Mouse (Mus musculus) limb, embryonic 10.5 days (tissue): ENCODE measurements at regions not wholly inside any gene's neighbourhood (a gene's known extent, or its start where the extent isn't known, plus 50 kb on each side); places are given as distances from the start of the nearest gene placed in this dataset.

ENCODE experiments used
- DNase-seq: peaks from one replicate; pipeline ENCODE4 v3.0.0-alpha.2; 2017; ENCODE audit warnings: low spot score
- H3K27ac ChIP-seq: fragments of 300-500 bp; sonication (generic); 2 replicates; pipeline ENCODE4 v1.5.1; 2016; ENCODE audit warnings: mild to moderate bottlenecking
- H3K27me3 ChIP-seq: fragments of 300-500 bp; sonication (generic); 2 replicates; pipeline ENCODE4 v1.6.1; 2016; ENCODE audit warnings: low read depth, mild to moderate bottlenecking; ENCODE audit not compliant: poor library complexity, severe bottlenecking
- H3K36me3 ChIP-seq: fragments of 300-500 bp; sonication (generic); 2 replicates; pipeline ENCODE4 v1.6.1; 2016; ENCODE audit warnings: mild to moderate bottlenecking, moderate library complexity
- H3K4me1 ChIP-seq: fragments of 300-500 bp; sonication (generic); 2 replicates; pipeline ENCODE4 v1.6.1; 2016
- H3K4me3 ChIP-seq: fragments of 300-500 bp; sonication (generic); 2 replicates; pipeline ENCODE4 v1.5.1; 2016; ENCODE audit warnings: mild to moderate bottlenecking, moderate library complexity
- H3K9me3 ChIP-seq: fragments of 300-500 bp; sonication (generic); replicated peaks from 2 replicates; pipeline ENCODE4 v1.6.1; 2016; ENCODE audit warnings: mild to moderate bottlenecking
- WGBS: fragments of 180-500 bp; shearing (Covaris S2); methylation state at CpG from one replicate; pipeline ENCODE4 v1.1.7; 2016; 5-methylcytosine and 5-hydroxymethylcytosine counted together

GRCm38 (mm10) chr11:71564831-71565230 is 184.9 kb upstream of the Wscd1 start:
- H3K27ac ChIP-seq: no peak overlapping the region

GRCm38 (mm10) chr11:71576801-71577200 is 172.9 kb upstream of the Wscd1 start:
- Histone ChIP-seq H3K27ac (no peak overlapping the region), H3K4me1 (peaks cover 14% of the 10 kb centered on the region), H3K4me3 (no peak overlapping the region), H3K27me3 (no peaks in the 10 kb centered on the region), H3K36me3 (no peaks in the 10 kb centered on the region), H3K9me3 (no peaks in the 10 kb centered on the region)
- no peak for DNase-seq
- WGBS: 80% methylated on average over 5 of the region's 5 CpGs

More at GRCm38 (mm10) chr11:71564831-71565230, 184.9 kb upstream of the Wscd1 start:
- no peaks in the 10 kb centered on the region for H3K27me3 ChIP-seq
- no peaks in the 10 kb centered on the region for H3K9me3 ChIP-seq
- H3K4me1 ChIP-seq: no peaks in the 10 kb centered on the region
- no peak overlapping the region for H3K4me3 ChIP-seq
- H3K36me3 ChIP-seq: no peaks in the 10 kb centered on the region
- no peak for DNase-seq

GRCm38 (mm10) chr11:71581775-71582174 is 167.9 kb upstream of the Wscd1 start:
- H3K9me3 ChIP-seq: no peaks in the 10 kb centered on the region
- 74% methylated on average over 2 of the region's 2 CpGs for WGBS
- H3K4me3 ChIP-seq: no peak overlapping the region
- no peaks in the 10 kb centered on the region for H3K36me3 ChIP-seq
- H3K4me1 ChIP-seq: peaks cover 8% of the 10 kb centered on the region
- no peak overlapping the region for H3K27ac ChIP-seq
- H3K27me3 ChIP-seq: no peaks in the 10 kb centered on the region
- DNase-seq: no peak

GRCm38 (mm10) chr11:71591014-71591413 is 158.7 kb upstream of the Wscd1 start:
- WGBS: 94% methylated on average over 6 of the region's 6 CpGs
- Histone ChIP-seq H3K4me1 (no peaks in the 10 kb centered on the region), H3K36me3 (no peaks in the 10 kb centered on the region), H3K27me3 (no peaks in the 10 kb centered on the region), H3K27ac (no peak overlapping the region), H3K9me3 (no peaks in the 10 kb centered on the region), H3K4me3 (no peak overlapping the region)
- no peak for DNase-seq

GRCm38 (mm10) chr11:71594250-71594847 is 155.4 kb upstream of the Wscd1 start:
- Histone ChIP-seq H3K36me3 (no peaks in the 10 kb centered on the region), H3K27ac (no peak overlapping the region), H3K9me3 (no peaks in the 10 kb centered on the region), H3K4me1 (no peaks in the 10 kb centered on the region), H3K4me3 (no peak overlapping the region), H3K27me3 (no peaks in the 10 kb centered on the region)
- WGBS: 91% methylated on average over 6 of the region's 6 CpGs
- DNase-seq: no peak

GRCm38 (mm10) chr11:71597709-71598108 is 152.0 kb upstream of the Wscd1 start:
- Histone ChIP-seq H3K27me3 (no peaks in the 10 kb centered on the region), H3K9me3 (no peaks in the 10 kb centered on the region)

GRCm38 (mm10) chr11:71610782-71611181 is 138.9 kb upstream of the Wscd1 start:
- no peak overlapping the region for H3K27ac ChIP-seq
- no peaks in the 10 kb centered on the region for H3K9me3 ChIP-seq
- no peaks in the 10 kb centered on the region for H3K27me3 ChIP-seq
- no peak overlapping the region for H3K4me3 ChIP-seq
- no peaks in the 10 kb centered on the region for H3K4me1 ChIP-seq
- DNase-seq: no peak
- 65% methylated on average over 9 of the region's 9 CpGs for WGBS
- no peaks in the 10 kb centered on the region for H3K36me3 ChIP-seq

More at GRCm38 (mm10) chr11:71597709-71598108, 152.0 kb upstream of the Wscd1 start:
- Histone ChIP-seq H3K27ac (no peak overlapping the region), H3K4me1 (no peaks in the 10 kb centered on the region), H3K36me3 (no peaks in the 10 kb centered on the region), H3K4me3 (no peak overlapping the region)
- no peak for DNase-seq
- 100% methylated on average over 1 of the region's 1 CpGs for WGBS

- 85% methylated on average over 5 of the region's 5 CpGs for WGBS
- no peak for DNase-seq
- Histone ChIP-seq H3K27me3 (no peaks in the 10 kb centered on the region), H3K27ac (no peak overlapping the region), H3K4me1 (no peaks in the 10 kb centered on the region), H3K36me3 (no peaks in the 10 kb centered on the region), H3K4me3 (no peak overlapping the region), H3K9me3 (no peaks in the 10 kb centered on the region)
Measured at GRCm38 (mm10) chr11:71615526-71615925, 134.2 kb upstream of the Wscd1 start.

- 80% methylated on average over 5 of the region's 5 CpGs for WGBS
- no peaks in the 10 kb centered on the region for H3K9me3 ChIP-seq
- no peak overlapping the region for H3K27ac ChIP-seq
- no peaks in the 10 kb centered on the region for H3K27me3 ChIP-seq
- no peaks in the 10 kb centered on the region for H3K36me3 ChIP-seq
- H3K4me1 ChIP-seq: no peaks in the 10 kb centered on the region
- H3K4me3 ChIP-seq: no peak overlapping the region
- DNase-seq: no peak
Measured at GRCm38 (mm10) chr11:71625501-71626191, 124.1 kb upstream of the Wscd1 start.

GRCm38 (mm10) chr11:71636111-71636510 is 113.6 kb upstream of the Wscd1 start:
- Histone ChIP-seq H3K4me3 (no peak overlapping the region), H3K27me3 (no peaks in the 10 kb centered on the region), H3K36me3 (no peaks in the 10 kb centered on the region), H3K9me3 (no peaks in the 10 kb centered on the region), H3K4me1 (no peaks in the 10 kb centered on the region), H3K27ac (no peak overlapping the region)
- WGBS: 69% methylated on average over 1 of the region's 1 CpGs
- DNase-seq: no peak

- Histone ChIP-seq H3K36me3 (no peaks in the 10 kb centered on the region), H3K27me3 (no peaks in the 10 kb centered on the region), H3K27ac (no peak overlapping the region), H3K4me1 (no peaks in the 10 kb centered on the region), H3K9me3 (no peaks in the 10 kb centered on the region), H3K4me3 (no peak overlapping the region)
- DNase-seq: no peak
- 23% methylated on average over 5 of the region's 5 CpGs for WGBS
Measured at GRCm38 (mm10) chr11:71636785-71637184, 112.9 kb upstream of the Wscd1 start.

- no peak for DNase-seq
- no peaks in the 10 kb centered on the region for H3K36me3 ChIP-seq
- H3K27ac ChIP-seq: no peak overlapping the region
- H3K27me3 ChIP-seq: no peaks in the 10 kb centered on the region
- WGBS: 76% methylated on average over 5 of the region's 5 CpGs
- no peaks in the 10 kb centered on the region for H3K4me1 ChIP-seq
- no peaks in the 10 kb centered on the region for H3K9me3 ChIP-seq
- no peak overlapping the region for H3K4me3 ChIP-seq
Measured at GRCm38 (mm10) chr11:71642886-71643285, 106.8 kb upstream of the Wscd1 start.

GRCm38 (mm10) chr11:71651756-71652380 is 97.9 kb upstream of the Wscd1 start:
- Histone ChIP-seq H3K27me3 (no peaks in the 10 kb centered on the region), H3K4me1 (no peaks in the 10 kb centered on the region), H3K4me3 (no peak overlapping the region), H3K36me3 (no peaks in the 10 kb centered on the region), H3K27ac (no peak overlapping the region), H3K9me3 (no peaks in the 10 kb centered on the region)
- WGBS: 91% methylated on average over 5 of the region's 5 CpGs
- DNase-seq: no peak
